Mouse (Mus musculus) small intestine, adult 2 months (tissue): ENCODE measurements around the gene Nostrin.

ENCODE experiments used
- CTCF ChIP-seq: fragments of 200-500 bp; IDR thresholded peaks from 2 replicates; pipeline ENCODE4 v1.5.1; 2012; ENCODE audit warnings: low read depth, mild to moderate bottlenecking, control low read depth, inconsistent platforms, low read length, moderate library complexity, mixed read lengths; ENCODE audit not compliant: insufficient replicate concordance, insufficient read length; ENCODE audit errors: extremely low read depth
- POLR2A ChIP-seq: fragments of 200-500 bp; IDR thresholded peaks from 2 replicates; pipeline ENCODE4 v1.6.1; 2012; ENCODE audit warnings: low read depth, mild to moderate bottlenecking, control low read depth, inconsistent platforms, low read length, moderate library complexity

GRCm38 (mm10) chr2:69118994-69119393, 16.6 kb upstream of the Nostrin start:
- TF ChIP-seq POLR2A (no peak), CTCF (no peak)
